ENCODE assay signal across 8 mouse cellular contexts in the genomic region with DNA sequence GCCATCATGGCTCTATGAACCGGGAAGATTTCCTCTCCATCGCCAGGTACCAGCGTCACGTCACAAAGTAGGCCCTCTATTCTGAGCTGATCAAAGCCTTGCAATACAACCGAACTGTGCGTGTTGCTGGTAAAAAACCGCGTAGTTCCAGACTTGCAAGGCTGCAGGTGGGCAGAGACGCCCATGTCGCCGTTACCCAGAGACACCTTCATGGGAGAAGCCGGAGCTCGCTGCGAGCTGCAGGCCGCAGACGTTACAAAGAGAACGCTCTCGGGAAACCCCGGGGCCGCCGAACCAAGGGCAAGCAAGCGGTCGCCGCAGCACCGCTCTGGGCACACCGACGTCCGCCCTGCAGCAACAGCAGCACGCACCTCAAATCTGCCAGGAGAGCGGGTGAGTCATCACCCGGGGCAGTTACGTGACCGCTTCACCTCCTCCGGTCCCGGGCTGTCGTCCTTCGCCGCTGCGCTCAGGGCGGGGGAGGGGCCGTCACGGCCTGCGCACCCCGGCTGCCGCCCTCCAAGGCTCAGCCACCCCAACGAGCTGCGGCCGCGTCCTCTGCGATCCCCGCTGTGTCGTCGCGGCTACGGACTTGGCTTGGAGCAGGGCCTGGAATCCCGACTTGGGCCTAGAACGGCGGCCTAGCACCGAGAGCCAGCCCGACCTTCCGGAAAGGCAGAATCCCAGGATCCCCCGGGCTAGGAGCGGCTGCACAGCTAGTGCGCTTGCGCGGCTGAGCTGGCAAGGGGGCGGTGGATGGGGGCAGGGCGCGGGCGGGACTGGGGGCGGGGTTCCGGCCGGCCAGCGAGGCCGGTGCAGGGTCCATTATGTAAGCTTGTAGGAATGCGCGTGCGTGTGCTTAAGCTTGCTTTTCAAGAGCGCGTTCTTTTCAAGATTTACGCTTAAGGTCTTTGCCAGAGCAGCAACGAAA. TPM values are rescaled to one million over a fixed set of nuclear protein-coding genes. Genes with fewer than 3 reads are reported as not detected.
DNase-seq lines count a peak whose midpoint lies in the region; ATAC-seq and TF ChIP-seq lines count a peak whose summit lies in the region.

Gene Gm26566 (plus strand): TSS at position 15 of the 931 bp plus-strand sequence.
Gene Klhl9 (minus strand): TSS at position 675 of the 931 bp plus-strand sequence.

- peak; percentile 95 for ATAC-seq in embryonic facial prominence, embryonic 13.5 days (ENCODE audit: insufficient number of reproducible peaks, insufficient read depth, low FRiP score, low TSS enrichment, low read depth)
- ATAC-seq in limb, embryonic 13.5 days (ENCODE audit: low FRiP score, low read depth), result peak; percentile 96
- peak; percentile 98 for ATAC-seq in midbrain, embryonic 16.5 days

- peak within 1 kb of the TSS; percentile 97 for H3K27ac ChIP-seq in embryonic facial prominence, embryonic 13.5 days
- peak within 1 kb of the TSS; percentile 99 for H3K27ac ChIP-seq in heart, adult 2 months
- peak within 1 kb of the TSS; percentile 98 for H3K27ac ChIP-seq in limb, embryonic 13.5 days
- peak within 1 kb of the TSS; percentile 98 for H3K27ac ChIP-seq in midbrain, embryonic 16.5 days (ENCODE audit: low read length)

- H3K79me2 ChIP-seq in heart, adult 2 months (replicated peaks; ENCODE audit: control insufficient read depth, insufficient read depth, low read length), result peaks cover 3% of the 10 kb centered on the region

- peak; percentile 60; the same call in 1 of the 2 replicates for TF ChIP-seq EP300 in heart, adult 2 months (IDR thresholded peaks at IDR 0.05; ENCODE audit: insufficient read depth, low read depth, low read length)

- H3K9ac ChIP-seq in embryonic facial prominence, embryonic 13.5 days, result peak within 1 kb of the TSS; percentile 99
- H3K9ac ChIP-seq in heart, adult 2 months (ENCODE audit: low read depth, low read length), result peak within 1 kb of the TSS; percentile 98
- peak within 1 kb of the TSS; percentile 96 for H3K9ac ChIP-seq in limb, embryonic 13.5 days
- peak within 1 kb of the TSS; percentile 99 for H3K9ac ChIP-seq in midbrain, embryonic 16.5 days (ENCODE audit: low read depth, low read length)

- no peaks in the 10 kb centered on the region for H3K9me3 ChIP-seq in embryonic facial prominence, embryonic 13.5 days
- no peaks in the 10 kb centered on the region for H3K9me3 ChIP-seq in limb, embryonic 13.5 days
- H3K9me3 ChIP-seq in midbrain, embryonic 16.5 days (replicated peaks; ENCODE audit: control insufficient read depth, low read length, poor library complexity, severe bottlenecking), result no peaks in the 10 kb centered on the region

- intact Hi-C loops in heart, adult 2 months (cut with DNase I), result no loop called here

- H3K4me1 ChIP-seq in embryonic facial prominence, embryonic 13.5 days, result peaks cover 23% of the 10 kb centered on the region
- H3K4me1 ChIP-seq in heart, adult 2 months (ENCODE audit: control insufficient read depth, insufficient read depth, low read length), result peaks cover 12% of the 10 kb centered on the region
- H3K4me1 ChIP-seq in limb, embryonic 13.5 days, result peaks cover 25% of the 10 kb centered on the region
- H3K4me1 ChIP-seq in midbrain, embryonic 16.5 days (ENCODE audit: control insufficient read depth, insufficient read depth, low read length), result peaks cover 29% of the 10 kb centered on the region

- peak within 1 kb of the TSS; percentile 81 for H3K4me2 ChIP-seq in embryonic facial prominence, embryonic 13.5 days
- H3K4me2 ChIP-seq in limb, embryonic 13.5 days (replicated peaks), result peak within 1 kb of the TSS; percentile 89
- peak within 1 kb of the TSS; percentile 71 for H3K4me2 ChIP-seq in midbrain, embryonic 16.5 days (ENCODE audit: low read length)

- no peaks in the 10 kb centered on the region for H3K27me3 ChIP-seq in embryonic facial prominence, embryonic 13.5 days
- H3K27me3 ChIP-seq in heart, adult 2 months (ENCODE audit: control insufficient read depth, insufficient read depth, low read length), result no peaks in the 10 kb centered on the region
- no peaks in the 10 kb centered on the region for H3K27me3 ChIP-seq in limb, embryonic 13.5 days
- no peaks in the 10 kb centered on the region for H3K27me3 ChIP-seq in midbrain, embryonic 16.5 days (ENCODE audit: control insufficient read depth, insufficient read depth, low read depth, low read length)

- peaks cover 10% of the 10 kb centered on the region for H3K36me3 ChIP-seq in embryonic facial prominence, embryonic 13.5 days
- peaks cover 26% of the 10 kb centered on the region for H3K36me3 ChIP-seq in heart, adult 2 months (ENCODE audit: control insufficient read depth, insufficient read depth, low read length)
- H3K36me3 ChIP-seq in limb, embryonic 13.5 days, result peaks cover 18% of the 10 kb centered on the region
- peaks cover 5% of the 10 kb centered on the region; the same call in 1 of the 2 replicates for H3K36me3 ChIP-seq in midbrain, embryonic 16.5 days (ENCODE audit: control insufficient read depth, insufficient read depth, low read length)

- under 1% methylated on average over 82 of the region's 82 CpGs for WGBS in embryonic facial prominence, embryonic 13.5 days
- WGBS in heart, adult 2 months, result 1% methylated on average over 82 of the region's 82 CpGs
- under 1% methylated on average over 81 of the region's 82 CpGs for WGBS in limb, embryonic 13.5 days
- under 1% methylated on average over 80 of the region's 82 CpGs for WGBS in midbrain, embryonic 16.5 days

- H3K4me3 ChIP-seq in embryonic facial prominence, embryonic 13.5 days, result peak within 1 kb of the TSS; percentile 94
- H3K4me3 ChIP-seq in heart, adult 2 months, result peak within 1 kb of the TSS; percentile 67
- peak within 1 kb of the TSS; percentile 89 for H3K4me3 ChIP-seq in limb, embryonic 13.5 days
- H3K4me3 ChIP-seq in midbrain, embryonic 16.5 days (ENCODE audit: low read depth, low read length), result peak within 1 kb of the TSS; percentile 96

- DNase-seq in 3134 (ENCODE audit: extremely low read depth, insufficient read length, low spot score), result peak; percentile 98
- peak; percentile 94 to 96 for DNase-seq in adrenal gland, postnatal 36 days
- DNase-seq in heart, adult 2 months, result peak; percentile 93 to 95
- peak; percentile 88 to 91 for DNase-seq in kidney, adult 8-10 months
- peak; percentile 87 to 89 for DNase-seq in spleen, postnatal 10 days (ENCODE audit: low spot score in 2 of 2)

- no peak for TF ChIP-seq CTCF in heart, adult 2 months (IDR thresholded peaks at IDR 0.05)

- peak; percentile 94 for TF ChIP-seq POLR2A in heart, adult 2 months (IDR thresholded peaks at IDR 0.05; ENCODE audit: insufficient read depth, low read depth, low read length)

RNA-seq across cellular contexts. Expression of gene Gm26566, which starts in this region (rescaled TPM):
- total RNA-seq in adrenal gland, postnatal 36 days (2021), result under 1 TPM; 0.36 to 0.60 TPM
- polyA plus RNA-seq in embryonic facial prominence, embryonic 13.5 days (2015; fragmentation: Nextera tagmentation; extraction: Ambion mirVana), result 0.84 and 1.0 TPM in 2 replicates
- under 1 TPM in 1 of 2 experiments, not detected in 1; 0.36 TPM for total RNA-seq in heart, adult 2 months (2021)
- polyA plus RNA-seq in heart, adult 2 months (2012; rRNA removed), result 0.20 TPM in 1 of 2 replicates, not detected in the other
- 1.0 and 1.1 TPM in 2 replicates for polyA plus RNA-seq in limb, embryonic 13.5 days (2015; fragmentation: Nextera tagmentation; extraction: Ambion mirVana)
- 1.3 and 1.7 TPM in 2 replicates for polyA plus RNA-seq in midbrain, embryonic 16.5 days (2015; fragmentation: Nextera tagmentation; extraction: Ambion mirVana)

RNA-seq across cellular contexts. Expression of gene Klhl9, which starts in this region (rescaled TPM):
- total RNA-seq in adrenal gland, postnatal 36 days (2021), result 10 to 100 TPM; 82.5 to 89.7 TPM
- 111 and 122 TPM in 2 replicates for polyA plus RNA-seq in embryonic facial prominence, embryonic 13.5 days (2015; fragmentation: Nextera tagmentation; extraction: Ambion mirVana)
- 10 to 100 TPM; 71.0 to 71.1 TPM for total RNA-seq in heart, adult 2 months (2021)
- polyA plus RNA-seq in heart, adult 2 months (2012; rRNA removed), result 11.8 and 26.1 TPM in 2 replicates
- polyA plus RNA-seq in limb, embryonic 13.5 days (2015; fragmentation: Nextera tagmentation; extraction: Ambion mirVana), result 123 and 130 TPM in 2 replicates
- 115 and 125 TPM in 2 replicates for polyA plus RNA-seq in midbrain, embryonic 16.5 days (2015; fragmentation: Nextera tagmentation; extraction: Ambion mirVana)

Comparison
In these comparisons a context has a peak if more than half of its experiments do, and no peak if none do; other contexts are left out.
1. Peak in every context shown above with its lines: DNase-seq, ATAC-seq, H3K4me3 ChIP-seq and H3K27ac ChIP-seq.